Mouse (Mus musculus) liver, postnatal 0 days (tissue): ENCODE results near the gene Pear1. TPM values are rescaled to one million over a fixed set of nuclear protein-coding genes. Genes with fewer than 3 reads are reported as not detected.

Source experiments
- ATAC-seq: fragments of 200-750 bp; cut with Nextera tagmentation; 2 replicates; pipeline ENCODE4 v1.8.0; 2017; ENCODE audit warnings: mild to moderate bottlenecking, moderate library complexity
- DNase-seq: peaks from one replicate; pipeline ENCODE4 v3.0.0-alpha.2; 2016
- H3K27ac ChIP-seq: fragments of 300-500 bp; sonication (generic); 2 replicates; pipeline ENCODE4 v1.5.1; 2014; ENCODE audit warnings: antibody characterized with exemption, moderate library complexity, mild to moderate bottlenecking, low read depth
- H3K27me3 ChIP-seq: fragments of 300-500 bp; sonication (generic); 2 replicates; pipeline ENCODE4 v1.6.1; 2014; ENCODE audit warnings: low read length, control low read depth, mixed read lengths; ENCODE audit not compliant: insufficient read depth
- H3K36me3 ChIP-seq: fragments of 300-500 bp; sonication (generic); replicated peaks from 2 replicates; pipeline ENCODE4 v1.6.1; 2014; ENCODE audit warnings: mild to moderate bottlenecking, control low read depth, low read length, moderate library complexity, mixed read lengths; ENCODE audit not compliant: insufficient read depth
- H3K4me1 ChIP-seq: fragments of 300-500 bp; sonication (generic); 2 replicates; pipeline ENCODE4 v1.6.1; 2014; ENCODE audit warnings: antibody characterized with exemption, mild to moderate bottlenecking, control low read depth; ENCODE audit not compliant: insufficient read depth
- H3K4me2 ChIP-seq: fragments of 300-500 bp; sonication (generic); 2 replicates; pipeline ENCODE4 v1.6.1; 2014; ENCODE audit warnings: low read depth, mild to moderate bottlenecking, low read length, moderate library complexity, mixed read lengths
- H3K4me3 ChIP-seq: fragments of 300-500 bp; sonication (generic); 2 replicates; pipeline ENCODE4 v1.5.1; 2014; ENCODE audit warnings: low read depth, low read length
- H3K9ac ChIP-seq: fragments of 300-500 bp; sonication (generic); replicated peaks from 2 replicates; pipeline ENCODE4 v1.6.1; 2014; ENCODE audit warnings: mild to moderate bottlenecking, moderate library complexity
- H3K9me3 ChIP-seq: fragments of 300-500 bp; sonication (generic); 2 replicates; pipeline ENCODE4 v1.6.1; 2016; ENCODE audit warnings: mild to moderate bottlenecking, control low read depth, low read length, mixed read lengths
- CTCF ChIP-seq: sonication (generic); IDR thresholded peaks from 2 replicates; pipeline ENCODE4 v1.5.1; 2016; ENCODE audit warnings: antibody characterized with exemption, low read depth
- EP300 ChIP-seq: IDR thresholded peaks from 2 replicates; pipeline ENCODE4 v1.6.1; 2016; ENCODE audit warnings: antibody characterized with exemption, low read depth, mild to moderate bottlenecking
- WGBS: fragments of 180-500 bp; shearing (Covaris S2); extraction: QIAGEN DNeasy Blood & Tissue Kit; methylation state at CpG from one replicate; pipeline ENCODE4 v1.1.7; 2014; ENCODE audit not compliant: insufficient replicate concordance; 5-methylcytosine and 5-hydroxymethylcytosine counted together
- polyA plus RNA-seq: library from polyadenylated mRNA; unstranded; fragments of >200 nt; fragmentation: Nextera tagmentation; extraction: Ambion mirVana; gene quantifications from 2 replicates; pipeline ENCODE4 v1.2.1, GENCODE M21; 2015

Gene Pear1
- polyA plus RNA-seq, 1 experiment from 2014 or later, result 5.1 TPM

- Histone ChIP-seq H3K9me3 (no peaks in the 10 kb centered on the region), H3K4me3 (no peak overlapping the region), H3K9ac (no peak overlapping the region), H3K4me1 (no peaks in the 10 kb centered on the region), H3K4me2 (no peak overlapping the region), H3K27me3 (no peaks in the 10 kb centered on the region), H3K27ac (no peak overlapping the region), H3K36me3 (no peaks in the 10 kb centered on the region; the same call in 1 of the 2 replicates)
- DNase-seq (no peak), ATAC-seq (no peak)
- TF ChIP-seq CTCF (no peak), EP300 (no peak)
- WGBS, result 52% methylated on average over 18 of the region's 18 CpGs
Observed at GRCm38 (mm10) chr3:87745036-87745659, 79.0 kb downstream of the Pear1 start.

GRCm38 (mm10) chr3:87743927-87744326 lies 80.2 kb downstream of the Pear1 start:
- Histone ChIP-seq H3K27ac (no peak overlapping the region), H3K4me2 (no peak overlapping the region), H3K27me3 (no peaks in the 10 kb centered on the region), H3K4me3 (no peak overlapping the region), H3K9me3 (no peaks in the 10 kb centered on the region), H3K36me3 (no peaks in the 10 kb centered on the region; the same call in 1 of the 2 replicates), H3K9ac (no peak overlapping the region), H3K4me1 (no peaks in the 10 kb centered on the region)
- WGBS, result 46% methylated on average over 4 of the region's 4 CpGs
- TF ChIP-seq CTCF (no peak), EP300 (no peak)
- no peak for DNase-seq
- no peak for ATAC-seq

GRCm38 (mm10) chr3:87742735-87743134 lies 81.4 kb downstream of the Pear1 start:
- no peaks in the 10 kb centered on the region for H3K4me1 ChIP-seq
- no peak overlapping the region for H3K27ac ChIP-seq
- no peaks in the 10 kb centered on the region for H3K27me3 ChIP-seq
- no peaks in the 10 kb centered on the region for H3K9me3 ChIP-seq
- H3K4me2 ChIP-seq, result no peak overlapping the region
- 59% methylated on average over 16 of the region's 16 CpGs for WGBS
- no peak for DNase-seq
- no peak for ATAC-seq
- no peak overlapping the region for H3K9ac ChIP-seq
- TF ChIP-seq EP300 (no peak), CTCF (no peak)
- H3K36me3 ChIP-seq, result peaks cover 3% of the 10 kb centered on the region; the same call in 1 of the 2 replicates
- H3K4me3 ChIP-seq, result no peak overlapping the region

GRCm38 (mm10) chr3:87742013-87742412 lies 82.1 kb downstream of the Pear1 start:
- H3K36me3 ChIP-seq, result peaks cover 9% of the 10 kb centered on the region
- WGBS, result 70% methylated on average over 3 of the region's 3 CpGs

GRCm38 (mm10) chr3:87738906-87739305 lies 85.2 kb downstream of the Pear1 start:
- H3K4me1 ChIP-seq, result no peaks in the 10 kb centered on the region
- no peak for DNase-seq
- H3K27me3 ChIP-seq, result no peaks in the 10 kb centered on the region
- no peak overlapping the region for H3K4me2 ChIP-seq
- H3K27ac ChIP-seq, result no peak overlapping the region
- ATAC-seq, result no peak
- WGBS, result 75% methylated on average over 5 of the region's 5 CpGs
- no peaks in the 10 kb centered on the region for H3K9me3 ChIP-seq
- H3K4me3 ChIP-seq, result no peak overlapping the region
- H3K9ac ChIP-seq, result no peak overlapping the region
- TF ChIP-seq EP300 (no peak), CTCF (no peak)
- H3K36me3 ChIP-seq, result peaks cover 33% of the 10 kb centered on the region

More at GRCm38 (mm10) chr3:87742013-87742412, 82.1 kb downstream of the Pear1 start:
- TF ChIP-seq CTCF, result no peak
- TF ChIP-seq EP300, result no peak
- no peaks in the 10 kb centered on the region for H3K9me3 ChIP-seq
- no peak overlapping the region for H3K27ac ChIP-seq
- ATAC-seq (no peak), DNase-seq (no peak)
- no peaks in the 10 kb centered on the region for H3K4me1 ChIP-seq
- H3K4me2 ChIP-seq, result no peak overlapping the region
- H3K9ac ChIP-seq, result no peak overlapping the region
- no peaks in the 10 kb centered on the region for H3K27me3 ChIP-seq
- no peak overlapping the region for H3K4me3 ChIP-seq

GRCm38 (mm10) chr3:87735335-87735734 lies 88.8 kb downstream of the Pear1 start:
- no peak overlapping the region for H3K9ac ChIP-seq
- no peaks in the 10 kb centered on the region for H3K27me3 ChIP-seq
- ATAC-seq (no peak), DNase-seq (no peak)
- no peak overlapping the region for H3K4me2 ChIP-seq
- H3K4me1 ChIP-seq, result no peaks in the 10 kb centered on the region
- no peaks in the 10 kb centered on the region for H3K9me3 ChIP-seq
- H3K36me3 ChIP-seq, result peaks cover 41% of the 10 kb centered on the region
- H3K27ac ChIP-seq, result no peak overlapping the region
- TF ChIP-seq CTCF, result no peak
- no peak for TF ChIP-seq EP300
- 70% methylated on average over 9 of the region's 9 CpGs for WGBS
- no peak overlapping the region for H3K4me3 ChIP-seq
